Mouse (Mus musculus) left cerebral cortex, postnatal 10 days (tissue): Measurements from ENCODE around the gene Gm4847. TPM values are rescaled to one million over a fixed set of nuclear protein-coding genes. Genes with fewer than 3 reads are reported as not detected.

Experiments
- DNase-seq, 2 experiments: peaks; one replicate each; pipeline ENCODE4 v3.0.0; 2021 to 2022; ENCODE audit warnings: low spot score in 2 of 2, mixed read lengths in 1 of 2; ENCODE audit errors: extremely low spot score in 1 of 2
- intact Hi-C: fragments of 180-260 bp; cut with DNase I; formaldehyde crosslinking; loops from one replicate; pipeline ENCODE4 v1.15.1; 2025
- microRNA-seq: library from miRNA; unstranded; fragments of <30 nt; microRNA quantifications from one replicate; pipeline ENCODE4 v1.2.0, GENCODE M21; 2022
- total RNA-seq, 2 experiments: library from RNA; stranded (reverse); gene quantifications; 2 replicates each; pipeline ENCODE4 v1.2.3; 2021

Gene Gm4847
- total RNA-seq = not detected

GRCm38 (mm10) chr1:166647593-166647992, at the start of gene Gm4847:
Gm4847 (minus strand) TSS chr1:166647693.
- intact Hi-C loops = loop anchor here (10.0 kb wide), 1 partner anchor 213 kb away; no protein-coding TSS in a partner anchor
- DNase-seq = no peak

GRCm38 (mm10) chr1:166681745-166682144, 34.3 kb upstream of the Gm4847 start, which contains the start of gene Fmo9:
Fmo9 (minus strand) TSS chr1:166681845.
- intact Hi-C loops = no loop called here
- DNase-seq = no peak

- no peak for DNase-seq
- intact Hi-C loops = no loop called here
Observed at GRCm38 (mm10) chr1:166669264-166669663, 21.8 kb upstream of the Gm4847 start.

- intact Hi-C loops = no loop called here
- DNase-seq = no peak
Observed at GRCm38 (mm10) chr1:166660800-166661199, 13.3 kb upstream of the Gm4847 start.

Small RNAs within 50 kb of the gene (microRNA-seq; reads per million reads assigned to microRNA genes)
- not detected for gene Gm22992

Other genes starting within 250 kb of the Gm4847 start
- 10 to 100 TPM; 37.0 to 41.3 TPM for gene Pogk, start 237.8 kb downstream of the Gm4847 start, total RNA-seq
- gene Gm4846, start 150.1 kb downstream of the Gm4847 start, total RNA-seq = not detected
- not detected for gene Fmo9, start 34.2 kb upstream of the Gm4847 start, total RNA-seq